Mouse (Mus musculus) MEL (cell line): ENCODE results near the gene Med21.

Experiments
- CHD2 ChIP-seq: IDR thresholded peaks from 2 replicates; pipeline ENCODE4 v1.6.1; 2011; ENCODE audit warnings: low read length, improper control_type of control experiment
- CTCF ChIP-seq, 3 experiments: IDR thresholded peaks in 2 of 3; conservative IDR thresholded peaks in 1 of 3; 2 replicates each; pipeline ENCODE4 v1.5.1; 2011 to 2012; ENCODE audit warnings: low read length in 3 of 3, low read depth in 2 of 3, mild to moderate bottlenecking in 2 of 3, improper control_type of control experiment in 1 of 3, inconsistent platforms in 1 of 3, mixed read lengths in 1 of 3, moderate library complexity in 1 of 3; ENCODE audit not compliant: control insufficient read depth in 1 of 3, insufficient read depth in 1 of 3, poor library complexity in 1 of 3, severe bottlenecking in 1 of 3
- ETS1 ChIP-seq: IDR thresholded peaks from 2 replicates; pipeline ENCODE4 v1.6.1; 2012; ENCODE audit warnings: low read depth, mild to moderate bottlenecking, inconsistent platforms, low read length, improper control_type of control experiment, moderate library complexity
- GABPA ChIP-seq: IDR thresholded peaks from 2 replicates; pipeline ENCODE4 v1.6.1; 2012; ENCODE audit warnings: low read depth, mild to moderate bottlenecking, inconsistent platforms, low read length, improper control_type of control experiment, moderate library complexity
- GATA1 ChIP-seq: IDR thresholded peaks from 2 replicates; pipeline ENCODE4 v1.6.1; 2011; ENCODE audit warnings: low read depth, low read length, improper control_type of control experiment
- HCFC1 ChIP-seq: IDR thresholded peaks from 2 replicates; pipeline ENCODE4 v1.6.1; 2012; ENCODE audit warnings: low read depth, mild to moderate bottlenecking, inconsistent platforms, low read length, improper control_type of control experiment, moderate library complexity
- JUND ChIP-seq: IDR thresholded peaks from 2 replicates; pipeline ENCODE4 v1.6.1; 2011; ENCODE audit warnings: low read depth, mild to moderate bottlenecking, improper control_type of control experiment, low read length
- MAX ChIP-seq: IDR thresholded peaks from 2 replicates; pipeline ENCODE4 v1.6.1; 2011; ENCODE audit warnings: low read length, improper control_type of control experiment
- POLR2A ChIP-seq, 2 experiments: IDR thresholded peaks; 2 replicates each; pipeline ENCODE4 v1.6.1; 2011 to 2012; ENCODE audit warnings: low read length in 2 of 2, mild to moderate bottlenecking in 2 of 2, control low read depth in 1 of 2, improper control_type of control experiment in 1 of 2, low read depth in 1 of 2, moderate library complexity in 1 of 2; ENCODE audit not compliant: control insufficient read depth in 1 of 2, insufficient read depth in 1 of 2, poor library complexity in 1 of 2
- POLR2AphosphoS5 ChIP-seq: IDR thresholded peaks from 2 replicates; pipeline ENCODE4 v1.6.1; 2012; ENCODE audit warnings: low read depth, borderline replicate concordance, mild to moderate bottlenecking, inconsistent platforms, low read length, moderate library complexity, mixed read lengths
- RAD21 ChIP-seq: IDR thresholded peaks from 2 replicates; pipeline ENCODE4 v1.6.1; 2011; ENCODE audit warnings: mild to moderate bottlenecking, low read depth, low read length, improper control_type of control experiment
- SMC3 ChIP-seq: IDR thresholded peaks from 2 replicates; pipeline ENCODE4 v1.6.1; 2011; ENCODE audit warnings: low read depth, low read length, improper control_type of control experiment
- USF1 ChIP-seq: IDR thresholded peaks from 2 replicates; pipeline ENCODE4 v1.6.1; 2014; ENCODE audit warnings: low read depth, mild to moderate bottlenecking, inconsistent platforms, low read length, improper control_type of control experiment, moderate library complexity
- USF2 ChIP-seq, 2 experiments: IDR thresholded peaks; 2 replicates each; pipeline ENCODE4 v1.6.1; 2011 to 2012; ENCODE audit warnings: improper control_type of control experiment in 2 of 2, low read length in 2 of 2, borderline replicate concordance in 1 of 2, inconsistent platforms in 1 of 2, low read depth in 1 of 2, mild to moderate bottlenecking in 1 of 2; ENCODE audit not compliant: insufficient read depth in 1 of 2

- TF ChIP-seq MAX, result no peak
- TF ChIP-seq POLR2A (IDR thresholded peaks at IDR 0.05; ENCODE audit: control insufficient read depth in 1 of 2, insufficient read depth in 1 of 2, low read depth in 1 of 2, low read length in 2 of 2, poor library complexity in 1 of 2), result no peak
- TF ChIP-seq SMC3, result no peak
- TF ChIP-seq CTCF (IDR thresholded peaks at IDR 0.05 in 2 of 3, conservative IDR thresholded peaks at IDR 0.05 in 1 of 3; ENCODE audit: control insufficient read depth in 1 of 3, insufficient read depth in 1 of 3, low read depth in 2 of 3, low read length in 3 of 3, poor library complexity in 1 of 3, severe bottlenecking in 1 of 3), result no peak
- TF ChIP-seq RAD21, result no peak
- no peak for TF ChIP-seq POLR2AphosphoS5
- no peak for TF ChIP-seq USF1
- TF ChIP-seq CHD2, result no peak
- TF ChIP-seq JUND, result no peak
- TF ChIP-seq GATA1, result no peak
- no peak for TF ChIP-seq HCFC1
- no peak for TF ChIP-seq ETS1
- TF ChIP-seq GABPA, result no peak
- no peak for TF ChIP-seq USF2 (IDR thresholded peaks at IDR 0.05; ENCODE audit: borderline replicate concordance in 1 of 2, insufficient read depth in 1 of 2, low read depth in 1 of 2, low read length in 2 of 2)
These were observed 22.6 kb downstream of the Med21 start for GRCm38 (mm10) chr6:146664917-146665316.
